Mouse (Mus musculus): ENCODE data around the gene Atp11a.

DNA sequence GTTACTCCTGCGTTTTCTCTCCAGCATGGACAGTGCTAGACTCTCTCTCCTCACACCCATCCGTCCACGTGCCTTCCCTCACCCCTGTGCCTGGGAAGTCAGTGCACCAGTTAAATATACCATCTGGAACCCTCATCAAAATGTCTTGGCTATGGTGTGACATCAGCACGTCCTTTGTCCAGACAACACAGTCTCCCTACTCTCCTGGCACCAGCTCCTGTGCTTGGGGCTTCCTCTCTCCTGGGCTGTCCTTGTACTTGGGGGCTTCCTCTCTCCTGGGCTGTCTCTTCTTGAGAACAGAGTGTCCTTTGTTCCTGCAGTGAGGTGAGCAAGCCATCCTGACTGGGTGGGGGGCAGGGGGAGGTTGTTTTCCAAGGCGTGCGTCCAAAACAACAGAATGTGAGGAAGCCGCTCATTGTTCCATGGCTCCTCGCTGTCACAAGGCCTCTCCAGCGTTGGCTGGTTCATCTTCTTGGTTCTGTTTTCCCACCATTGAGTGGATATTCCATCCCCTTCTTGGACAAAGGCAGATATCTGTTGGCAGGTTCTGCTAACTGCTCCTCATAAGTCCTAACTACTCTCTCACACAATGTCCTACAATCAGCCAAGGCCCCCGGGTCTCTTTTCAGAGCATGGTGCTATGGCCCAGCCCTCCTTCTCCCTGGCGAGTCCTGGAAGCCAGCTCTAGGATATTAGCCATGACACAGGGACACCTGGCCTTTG lies 148.9 kb downstream of the Atp11a start:
- no peak for TF ChIP-seq POLR2A (IDR thresholded peaks at IDR 0.05; ENCODE audit: extremely low read depth, insufficient read depth, low read length)
- no peak for TF ChIP-seq CTCF (IDR thresholded peaks at IDR 0.05; ENCODE audit: extremely low read depth, insufficient read depth, low read length)

Measured in cortical plate, adult 2 months (tissue).